In the genomic region with DNA sequence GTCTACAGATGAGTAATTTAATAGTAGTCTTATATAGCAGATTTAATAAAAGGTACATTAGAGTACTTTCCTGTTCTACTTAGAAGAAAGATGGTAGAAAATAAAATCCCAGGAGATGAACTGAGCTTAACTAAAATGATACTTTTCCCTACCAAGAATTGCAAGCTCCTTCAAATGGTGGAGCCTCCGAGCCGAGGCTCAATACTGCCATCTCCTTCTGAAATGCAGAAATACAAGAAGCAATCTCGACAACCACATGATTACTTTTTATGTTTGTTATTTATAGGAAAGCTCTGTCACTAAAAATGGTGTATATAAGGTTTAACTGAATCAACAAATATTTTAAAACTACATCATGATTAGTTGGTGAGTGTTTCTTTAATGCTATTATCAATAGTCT, we compare ENCODE assay signal across 18 mouse cellular contexts. TPM values are rescaled to one million over a fixed set of nuclear protein-coding genes. Genes with fewer than 3 reads are reported as not detected.
DNase-seq lines count a peak whose midpoint lies in the region; ATAC-seq and TF ChIP-seq lines count a peak whose summit lies in the region.
"Had no signal": no experiment of that assay in that cellular context is flagged by ENCODE, and none has a peak within 500 bp of the region (broad histone marks: within the 10 kb centered on the region; RNA-seq: fewer than 3 reads in every experiment).

No protein-coding gene starts in this region.

- no peak overlapping the region for H3K9ac ChIP-seq in hindbrain, postnatal 0 days (replicated peaks; ENCODE audit: low read length)
- no peak overlapping the region for H3K9ac ChIP-seq in hindbrain, embryonic 11.5 days (ENCODE audit: low read depth, low read length)
- H3K9ac ChIP-seq in lung, postnatal 0 days (replicated peaks; ENCODE audit: low read depth), result no peak overlapping the region
- no peak overlapping the region for H3K9ac ChIP-seq in embryonic facial prominence, embryonic 14.5 days (ENCODE audit: low read depth, low read length)
- H3K9ac ChIP-seq: forebrain, embryonic 12.5 days; heart, embryonic 13.5 days; limb, embryonic 12.5 days; liver, embryonic 14.5 days; midbrain, embryonic 12.5 days had no signal

- DNase-seq in hindbrain, postnatal 0 days (ENCODE audit: low spot score), result peak; percentile 43
- no peak for DNase-seq in hindbrain, embryonic 11.5 days (ENCODE audit: low spot score)
- DNase-seq in lung, postnatal 0 days (ENCODE audit: low spot score), result no peak
- no peak for DNase-seq in lung, postnatal 14 days
- peak; percentile 50 for DNase-seq in NIH3T3 (ENCODE audit: low read depth)
- peak; percentile 40 for DNase-seq in embryonic facial prominence, embryonic 14.5 days (ENCODE audit: low spot score)
- DNase-seq in cerebellum, adult 9-10 months, result no peak
- no peak for DNase-seq in urinary bladder, postnatal 10 days (ENCODE audit: low spot score)
- DNase-seq: cerebellum, adult 11 months; cerebellum, postnatal 25 days; heart, postnatal 4 days; lung, postnatal 36 days had no signal

- peak; percentile 55 for TF ChIP-seq CTCF in hindbrain, postnatal 0 days (IDR thresholded peaks at IDR 0.05; ENCODE audit: low read depth)
- TF ChIP-seq CTCF in lung, postnatal 0 days (IDR thresholded peaks at IDR 0.05), result peak; percentile 28; the same call in 1 of the 2 replicates

- H3K4me1 ChIP-seq in hindbrain, postnatal 0 days (ENCODE audit: insufficient read depth, low read length), result no peaks in the 10 kb centered on the region
- H3K4me1 ChIP-seq in hindbrain, embryonic 11.5 days (replicated peaks; ENCODE audit: control insufficient read depth, insufficient read depth, low read length), result no peaks in the 10 kb centered on the region
- no peaks in the 10 kb centered on the region for H3K4me1 ChIP-seq in lung, postnatal 0 days (ENCODE audit: insufficient read depth, low read depth, low read length)
- no peaks in the 10 kb centered on the region for H3K4me1 ChIP-seq in embryonic facial prominence, embryonic 14.5 days (ENCODE audit: control insufficient read depth, insufficient read depth, low read length)
- H3K4me1 ChIP-seq: forebrain, embryonic 12.5 days; limb, embryonic 12.5 days; midbrain, embryonic 12.5 days had no signal

- no peak for TF ChIP-seq EP300 in lung, postnatal 0 days (IDR thresholded peaks at IDR 0.05)

- no peak for ATAC-seq in hindbrain, postnatal 0 days
- no peak for ATAC-seq in hindbrain, embryonic 11.5 days (ENCODE audit: low FRiP score)
- no peak for ATAC-seq in lung, postnatal 0 days
- no peak for ATAC-seq in embryonic facial prominence, embryonic 14.5 days (ENCODE audit: low read depth)

- no peaks in the 10 kb centered on the region for H3K9me3 ChIP-seq in hindbrain, postnatal 0 days (ENCODE audit: low read length)
- no peaks in the 10 kb centered on the region for H3K9me3 ChIP-seq in hindbrain, embryonic 11.5 days (ENCODE audit: control insufficient read depth, low read length)
- no peaks in the 10 kb centered on the region for H3K9me3 ChIP-seq in lung, postnatal 0 days (ENCODE audit: low read length)
- H3K9me3 ChIP-seq in embryonic facial prominence, embryonic 14.5 days (ENCODE audit: control insufficient read depth, low read length), result peaks cover 4% of the 10 kb centered on the region; the same call in 1 of the 2 replicates
- H3K9me3 ChIP-seq: forebrain, embryonic 12.5 days; heart, embryonic 13.5 days; limb, embryonic 12.5 days had no signal

- 64% methylated on average over 3 of the region's 3 CpGs for WGBS in hindbrain, postnatal 0 days
- WGBS in hindbrain, embryonic 11.5 days, result 62% methylated on average over 3 of the region's 3 CpGs
- 39% methylated on average over 3 of the region's 3 CpGs for WGBS in lung, postnatal 0 days
- WGBS in embryonic facial prominence, embryonic 14.5 days, result 22% methylated on average over 3 of the region's 3 CpGs

- H3K27me3 ChIP-seq in hindbrain, postnatal 0 days (ENCODE audit: insufficient read depth, low read length), result no peaks in the 10 kb centered on the region
- no peaks in the 10 kb centered on the region for H3K27me3 ChIP-seq in hindbrain, embryonic 11.5 days (ENCODE audit: control insufficient read depth, insufficient read depth, low read length)
- no peaks in the 10 kb centered on the region for H3K27me3 ChIP-seq in lung, postnatal 0 days (replicated peaks; ENCODE audit: insufficient read depth, low read length)
- H3K27me3 ChIP-seq in embryonic facial prominence, embryonic 14.5 days (replicated peaks; ENCODE audit: control insufficient read depth, insufficient read depth, low read length), result no peaks in the 10 kb centered on the region
- H3K27me3 ChIP-seq: forebrain, embryonic 12.5 days; heart, embryonic 13.5 days; limb, embryonic 12.5 days; midbrain, embryonic 12.5 days had no signal

- H3K4me2 ChIP-seq in hindbrain, postnatal 0 days (ENCODE audit: low read depth, low read length), result no peak overlapping the region
- H3K4me2 ChIP-seq in hindbrain, embryonic 11.5 days (replicated peaks; ENCODE audit: low read depth, low read length), result no peak overlapping the region
- no peak overlapping the region for H3K4me2 ChIP-seq in lung, postnatal 0 days (replicated peaks; ENCODE audit: low read depth, low read length)
- H3K4me2 ChIP-seq in embryonic facial prominence, embryonic 14.5 days (ENCODE audit: low read depth, low read length), result no peak overlapping the region
- H3K4me2 ChIP-seq: forebrain, embryonic 12.5 days; heart, embryonic 13.5 days; limb, embryonic 12.5 days; midbrain, embryonic 12.5 days had no signal

- H3K36me3 ChIP-seq in hindbrain, postnatal 0 days (ENCODE audit: insufficient read depth, low read length), result no peaks in the 10 kb centered on the region
- no peaks in the 10 kb centered on the region for H3K36me3 ChIP-seq in hindbrain, embryonic 11.5 days (ENCODE audit: control insufficient read depth, insufficient read depth, low read length)
- no peaks in the 10 kb centered on the region for H3K36me3 ChIP-seq in lung, postnatal 0 days (ENCODE audit: insufficient read depth, low read length)
- no peaks in the 10 kb centered on the region for H3K36me3 ChIP-seq in embryonic facial prominence, embryonic 14.5 days (ENCODE audit: control insufficient read depth, insufficient read depth, low read length)
- H3K36me3 ChIP-seq: forebrain, embryonic 12.5 days; heart, embryonic 13.5 days; limb, embryonic 12.5 days; midbrain, embryonic 12.5 days had no signal

- H3K27ac ChIP-seq in hindbrain, postnatal 0 days, result no peak overlapping the region
- H3K27ac ChIP-seq in hindbrain, embryonic 11.5 days (ENCODE audit: low read depth, low read length), result no peak overlapping the region
- H3K27ac ChIP-seq in lung, postnatal 0 days (ENCODE audit: low read length), result no peak overlapping the region
- no peak overlapping the region; the same call in 1 of the 2 replicates for H3K27ac ChIP-seq in embryonic facial prominence, embryonic 14.5 days (replicated peaks; ENCODE audit: low read depth, low read length)
- H3K27ac ChIP-seq: forebrain, embryonic 12.5 days; heart, embryonic 13.5 days; limb, embryonic 12.5 days; liver, embryonic 14.5 days; midbrain, embryonic 12.5 days had no signal

- no peak overlapping the region for H3K4me3 ChIP-seq in hindbrain, postnatal 0 days (ENCODE audit: low read length)
- no peak overlapping the region for H3K4me3 ChIP-seq in hindbrain, embryonic 11.5 days (ENCODE audit: low read depth, low read length)
- H3K4me3 ChIP-seq in lung, postnatal 0 days (ENCODE audit: low read depth, low read length), result no peak overlapping the region
- no peak overlapping the region for H3K4me3 ChIP-seq in embryonic facial prominence, embryonic 14.5 days (ENCODE audit: low read depth, low read length)
- H3K4me3 ChIP-seq: forebrain, embryonic 12.5 days; heart, embryonic 13.5 days; limb, embryonic 12.5 days; midbrain, embryonic 12.5 days had no signal

RNA-seq across cellular contexts. Expression of a gene that starts 39.0 kb away (rescaled TPM):
- total RNA-seq in hindbrain, postnatal 0 days (2014; rRNA removed), result not detected in 2 replicates
- 0.50 and 0.54 TPM in 2 replicates for polyA plus RNA-seq in hindbrain, postnatal 0 days (2015; fragmentation: Nextera tagmentation; extraction: Ambion mirVana)
- 1.2 and 1.5 TPM in 2 replicates for polyA plus RNA-seq in hindbrain, embryonic 11.5 days (2014; fragmentation: Nextera tagmentation; extraction: Ambion mirVana)
- polyA plus RNA-seq in lung, postnatal 0 days (2015; fragmentation: Nextera tagmentation; extraction: Ambion mirVana), result 0.06 and 0.18 TPM in 2 replicates
- 0.58 and 0.73 TPM in 2 replicates for polyA plus RNA-seq in embryonic facial prominence, embryonic 14.5 days (2014; fragmentation: Nextera tagmentation; extraction: Ambion mirVana)
- total RNA-seq: neutrophil, adult 5-6 weeks had no signal

Comparison
In these comparisons a context has a peak if more than half of its experiments do, and no peak if none do; other contexts are left out.
1. DNase-seq: peak in hindbrain, postnatal 0 days (single experiment), NIH3T3 (single experiment) and embryonic facial prominence, embryonic 14.5 days (single experiment); none in hindbrain, embryonic 11.5 days (single experiment), lung, postnatal 0 days (single experiment), lung, postnatal 14 days (single experiment), cerebellum, adult 9-10 months (single experiment) and urinary bladder, postnatal 10 days (single experiment).